Mouse (Mus musculus): ENCODE results near the gene Prss30. TPM values are rescaled to one million over a fixed set of nuclear protein-coding genes. Genes with fewer than 3 reads are reported as not detected.
A peak's percentile ranks its signal among the peaks of the same experiment; 100 is the strongest.

Gene Prss30
- polyA plus RNA-seq, 1 experiment from 2014 or later = not detected

- Histone ChIP-seq H3K9me3 (no peaks in the 10 kb centered on the region), H3K4me1 (peaks cover 27% of the 10 kb centered on the region), H3K27me3 (ENCODE audit: poor library complexity, severe bottlenecking) (peaks cover 7% of the 10 kb centered on the region; the same call in 1 of the 2 replicates), H3K27ac (peak overlapping the region; percentile 95), H3K4me3 (peak overlapping the region; percentile 64), H3K36me3 (replicated peaks) (no peaks in the 10 kb centered on the region)
- DNase-seq (ENCODE audit: extremely low spot score, low spot score) = peak; percentile 94
- 1% methylated on average over 29 of the region's 29 CpGs for WGBS
Observed at GRCm38 (mm10) chr17:23924531-23925007, 55.8 kb downstream of the Prss30 start.

Small RNA genes lying within 50 kb of the gene (microRNA-seq; reads per million reads assigned to microRNA genes)
- gene Gm27700 = not detected

Other genes starting within 250 kb of the Prss30 start
- gene Paqr4, start 239.7 kb downstream of the Prss30 start, polyA plus RNA-seq (2016; fragmentation: Nextera tagmentation; extraction: Ambion mirVana) = 21.5 and 23.9 TPM in 2 replicates
- gene Kremen2, start 234.7 kb downstream of the Prss30 start, polyA plus RNA-seq (2016; fragmentation: Nextera tagmentation; extraction: Ambion mirVana) = 1.5 and 2.9 TPM in 2 replicates
- 190 and 197 TPM in 2 replicates for gene Flywch1, start 209.0 kb downstream of the Prss30 start, polyA plus RNA-seq (2016; fragmentation: Nextera tagmentation; extraction: Ambion mirVana)
- 23.8 and 25.0 TPM in 2 replicates for gene Flywch2, start 194.5 kb downstream of the Prss30 start, polyA plus RNA-seq (2016; fragmentation: Nextera tagmentation; extraction: Ambion mirVana)
- 482 and 518 TPM in 2 replicates for gene Srrm2, start 190.0 kb downstream of the Prss30 start, polyA plus RNA-seq (2016; fragmentation: Nextera tagmentation; extraction: Ambion mirVana)
- gene Elob, start 151.4 kb downstream of the Prss30 start, polyA plus RNA-seq (2016; fragmentation: Nextera tagmentation; extraction: Ambion mirVana) = 1,030 and 1,081 TPM in 2 replicates
- 0.49 TPM in 1 of 2 replicates, not detected in the other for gene Prss33, start 144.5 kb downstream of the Prss30 start, polyA plus RNA-seq (2016; fragmentation: Nextera tagmentation; extraction: Ambion mirVana)
- not detected in 2 replicates for gene Prss32, start 136.7 kb downstream of the Prss30 start, polyA plus RNA-seq (2016; fragmentation: Nextera tagmentation; extraction: Ambion mirVana)
- gene Prss41, start 136.4 kb downstream of the Prss30 start, polyA plus RNA-seq (2016; fragmentation: Nextera tagmentation; extraction: Ambion mirVana) = 4.5 and 5.4 TPM in 2 replicates
- gene Prss21, start 112.5 kb downstream of the Prss30 start, polyA plus RNA-seq (2016; fragmentation: Nextera tagmentation; extraction: Ambion mirVana) = not detected in 2 replicates
- gene Dcpp1, start 99.7 kb downstream of the Prss30 start, polyA plus RNA-seq (2016; fragmentation: Nextera tagmentation; extraction: Ambion mirVana) = not detected in 2 replicates
- gene Dcpp2, start 99.7 kb downstream of the Prss30 start, polyA plus RNA-seq (2016; fragmentation: Nextera tagmentation; extraction: Ambion mirVana) = not detected in 2 replicates
- not detected in 2 replicates for gene Dcpp3, start 63.1 kb downstream of the Prss30 start, polyA plus RNA-seq (2016; fragmentation: Nextera tagmentation; extraction: Ambion mirVana)
- not detected in 2 replicates for gene Sbp, start 38.9 kb downstream of the Prss30 start, polyA plus RNA-seq (2016; fragmentation: Nextera tagmentation; extraction: Ambion mirVana)
- not detected in 2 replicates for gene Sbpl, start 25.3 kb downstream of the Prss30 start, polyA plus RNA-seq (2016; fragmentation: Nextera tagmentation; extraction: Ambion mirVana)
- 0.58 and 0.63 TPM in 2 replicates for gene Prss22, start 17.5 kb upstream of the Prss30 start, polyA plus RNA-seq (2016; fragmentation: Nextera tagmentation; extraction: Ambion mirVana)
- gene Prss27, start 57.6 kb upstream of the Prss30 start, polyA plus RNA-seq (2016; fragmentation: Nextera tagmentation; extraction: Ambion mirVana) = 0.11 and 0.16 TPM in 2 replicates
- gene Kctd5, start 92.9 kb upstream of the Prss30 start, polyA plus RNA-seq (2016; fragmentation: Nextera tagmentation; extraction: Ambion mirVana) = 89.2 and 91.6 TPM in 2 replicates
- 32.6 and 34.3 TPM in 2 replicates for gene Pdpk1, start 170.4 kb upstream of the Prss30 start, polyA plus RNA-seq (2016; fragmentation: Nextera tagmentation; extraction: Ambion mirVana)
- gene Amdhd2, start 183.2 kb upstream of the Prss30 start, polyA plus RNA-seq (2016; fragmentation: Nextera tagmentation; extraction: Ambion mirVana) = 40.2 and 44.7 TPM in 2 replicates
- gene Atp6v0c, start 189.1 kb upstream of the Prss30 start, polyA plus RNA-seq (2016; fragmentation: Nextera tagmentation; extraction: Ambion mirVana) = 419 and 421 TPM in 2 replicates
- gene Tbc1d24, start 225.0 kb upstream of the Prss30 start, polyA plus RNA-seq (2016; fragmentation: Nextera tagmentation; extraction: Ambion mirVana) = 6.8 and 7.5 TPM in 2 replicates
- gene Ntn3, start 229.0 kb upstream of the Prss30 start, polyA plus RNA-seq (2016; fragmentation: Nextera tagmentation; extraction: Ambion mirVana) = 2.3 and 2.9 TPM in 2 replicates
- 22.1 and 22.6 TPM in 2 replicates for gene Tedc2, start 240.3 kb upstream of the Prss30 start, polyA plus RNA-seq (2016; fragmentation: Nextera tagmentation; extraction: Ambion mirVana)

Measured in forebrain, embryonic 10.5 days (tissue).